Mouse (Mus musculus) CH12.LX (cell line): ENCODE data around the gene Tyro3.

ENCODE experiments used
- CHD2 ChIP-seq: IDR thresholded peaks from 2 replicates; pipeline ENCODE4 v1.6.1; 2011; ENCODE audit warnings: low read length, improper control_type of control experiment
- CTCF ChIP-seq, 2 experiments: IDR thresholded peaks in 1 of 2; conservative IDR thresholded peaks in 1 of 2; 2 replicates each; pipeline ENCODE4 v1.5.1; 2011 to 2012; ENCODE audit warnings: low read depth in 2 of 2, low read length in 2 of 2, improper control_type of control experiment in 1 of 2, inconsistent platforms in 1 of 2, mild to moderate bottlenecking in 1 of 2, moderate library complexity in 1 of 2
- ELF1 ChIP-seq: IDR thresholded peaks from 2 replicates; pipeline ENCODE4 v1.6.1; 2014; ENCODE audit warnings: low read depth, mild to moderate bottlenecking, inconsistent platforms, low read length, improper control_type of control experiment
- EP300 ChIP-seq: IDR thresholded peaks from 2 replicates; pipeline ENCODE4 v1.6.1; 2011; ENCODE audit warnings: low read length, improper control_type of control experiment
- ETS1 ChIP-seq: conservative IDR thresholded peaks from 2 replicates; pipeline ENCODE4 v1.6.1; 2012; ENCODE audit warnings: low read depth, mild to moderate bottlenecking, inconsistent platforms, low read length, improper control_type of control experiment, moderate library complexity
- MAX ChIP-seq: IDR thresholded peaks from 2 replicates; pipeline ENCODE4 v1.6.1; 2011; ENCODE audit warnings: low read length, improper control_type of control experiment
- MXI1 ChIP-seq: IDR thresholded peaks from 2 replicates; pipeline ENCODE4 v1.6.1; 2011; ENCODE audit warnings: mild to moderate bottlenecking, low read depth, low read length, improper control_type of control experiment
- NELFE ChIP-seq: IDR thresholded peaks from 2 replicates; pipeline ENCODE4 v1.6.1; 2011; ENCODE audit warnings: low read depth, low read length, improper control_type of control experiment
- POLR2A ChIP-seq: IDR thresholded peaks from 2 replicates; pipeline ENCODE4 v1.6.1; 2011; ENCODE audit warnings: low read depth, mild to moderate bottlenecking, improper control_type of control experiment, low read length
- SIN3A ChIP-seq: IDR thresholded peaks from 2 replicates; pipeline ENCODE4 v1.6.1; 2012; ENCODE audit warnings: low read length, improper control_type of control experiment, inconsistent platforms
- TCF12 ChIP-seq: IDR thresholded peaks from 2 replicates; pipeline ENCODE4 v1.6.1; 2014; ENCODE audit warnings: low read depth, mild to moderate bottlenecking, inconsistent platforms, low read length, improper control_type of control experiment
- ZC3H11A ChIP-seq: IDR thresholded peaks from 2 replicates; pipeline ENCODE4 v1.6.1; 2012; ENCODE audit warnings: low read depth, mild to moderate bottlenecking, inconsistent platforms, low read length, improper control_type of control experiment
- ZKSCAN1 ChIP-seq: IDR thresholded peaks from 2 replicates; pipeline ENCODE4 v1.6.1; 2012; ENCODE audit warnings: low read depth, inconsistent platforms, low read length, improper control_type of control experiment, borderline replicate concordance
- ZNF384 ChIP-seq: IDR thresholded peaks from 2 replicates; pipeline ENCODE4 v1.6.1; 2012; ENCODE audit warnings: low read depth, low read length, improper control_type of control experiment, inconsistent platforms

- TF ChIP-seq MAX: no peak
- no peak for TF ChIP-seq ZNF384
- no peak for TF ChIP-seq ZC3H11A
- no peak for TF ChIP-seq CTCF (conservative IDR thresholded peaks at IDR 0.05 in 1 of 2, IDR thresholded peaks at IDR 0.05 in 1 of 2; ENCODE audit: low read depth in 2 of 2, low read length in 2 of 2)
- TF ChIP-seq NELFE: no peak
- peak; percentile 26; the same call in 1 of the 2 replicates for TF ChIP-seq POLR2A
- no peak for TF ChIP-seq SIN3A
- TF ChIP-seq TCF12: no peak
- no peak for TF ChIP-seq CHD2
- no peak for TF ChIP-seq EP300
- TF ChIP-seq ETS1: no peak
- no peak; the same call in 1 of the 2 replicates for TF ChIP-seq MXI1
- TF ChIP-seq ELF1: no peak
- no peak for TF ChIP-seq ZKSCAN1
Measured at GRCm38 (mm10) chr2:119799181-119799960, 1.8 kb downstream of the Tyro3 start.
